Mouse (Mus musculus) megakaryocyte, embryonic 14.5 days (primary cell): ENCODE measurements around the gene Strip2.

Experiments
- FLI1 ChIP-seq: IDR thresholded peaks from 2 replicates; pipeline ENCODE4 v1.6.1; 2012; ENCODE audit warnings: low read length, inconsistent platforms, mixed read lengths
- GATA1 ChIP-seq: IDR thresholded peaks from 3 replicates; pipeline ENCODE4 v1.6.1; 2012; ENCODE audit warnings: mixed read lengths, low read length, inconsistent platforms, borderline replicate concordance

DNA sequence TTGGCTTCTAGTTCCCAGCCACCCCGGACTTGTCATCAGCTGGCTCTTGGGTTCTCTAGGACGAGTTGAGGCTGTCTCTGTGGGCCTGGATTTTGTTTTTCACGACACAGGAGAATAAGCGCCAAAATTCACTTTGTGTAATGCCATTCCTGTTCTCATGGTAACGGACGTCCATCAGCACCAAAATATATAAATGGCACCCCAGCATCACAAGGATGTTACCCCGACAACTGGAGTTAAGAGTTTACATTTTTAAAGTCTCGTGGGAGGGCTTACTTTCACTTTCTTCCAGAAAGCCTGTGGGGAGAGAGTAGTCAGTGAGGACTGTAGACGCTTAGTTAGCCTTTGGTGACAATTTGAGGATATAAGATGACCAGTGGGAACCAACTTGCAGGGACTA, 85.8 kb downstream of the Strip2 start:
- TF ChIP-seq GATA1 (no peak), FLI1 (no peak)
